7 mouse cellular contexts compared by ENCODE assay signal in the genomic region with DNA sequence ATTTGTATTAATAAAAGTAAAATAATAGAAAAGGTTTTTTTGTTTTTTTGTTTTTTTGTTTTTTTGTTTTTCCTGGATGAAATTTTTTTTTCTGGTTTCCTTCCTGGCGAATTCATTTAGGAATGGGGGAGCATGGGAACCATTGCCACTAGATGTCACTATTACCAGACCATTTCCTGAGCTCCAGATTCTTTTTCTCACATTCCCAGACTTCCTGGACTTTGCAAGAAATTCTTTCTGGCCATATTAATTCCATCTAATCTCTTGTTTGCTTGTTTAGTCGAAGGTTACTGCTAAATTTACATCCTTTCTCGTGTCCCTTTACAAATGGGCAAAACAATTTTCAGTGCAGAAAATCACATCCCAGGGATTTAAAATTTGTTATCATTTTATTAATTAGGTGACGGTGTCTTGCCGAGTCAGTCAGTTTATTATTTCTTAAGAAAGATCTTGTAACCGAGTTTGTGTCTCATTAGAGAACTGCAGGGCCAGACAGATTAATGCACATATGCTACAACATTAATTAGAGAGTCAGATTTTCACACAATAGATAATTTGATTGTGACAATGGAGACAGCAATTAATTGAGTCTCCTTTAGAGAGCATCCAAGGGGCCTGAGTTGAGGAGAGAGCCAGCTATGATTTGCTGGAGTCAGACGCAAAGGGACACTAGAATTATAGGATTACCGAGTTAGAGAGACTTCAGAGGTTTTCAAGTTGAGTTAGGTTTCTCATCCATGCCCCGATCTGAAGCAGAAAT.
DNase-seq lines count a peak whose midpoint lies in the region; ATAC-seq lines count a peak whose summit lies in the region.

No protein-coding gene starts in this region.

- H3K4me3 ChIP-seq in kidney, embryonic 16.5 days (ENCODE audit: low read length) = no peak overlapping the region
- no peak overlapping the region for H3K4me3 ChIP-seq in hindbrain, embryonic 15.5 days

- no peak overlapping the region for H3K4me2 ChIP-seq in kidney, embryonic 16.5 days (replicated peaks; ENCODE audit: low read depth, low read length)
- H3K4me2 ChIP-seq in hindbrain, embryonic 15.5 days = 0 out of 2 replicates have a peak overlapping the region, but pooled peaks have one; percentile 22

- H3K4me1 ChIP-seq in kidney, embryonic 16.5 days (ENCODE audit: insufficient read depth, low read length) = no peaks in the 10 kb centered on the region
- H3K4me1 ChIP-seq in hindbrain, embryonic 15.5 days (replicated peaks) = no peaks in the 10 kb centered on the region

- no peak overlapping the region for H3K27ac ChIP-seq in kidney, embryonic 16.5 days (ENCODE audit: low read length)
- H3K27ac ChIP-seq in hindbrain, embryonic 15.5 days (replicated peaks) = no peak overlapping the region

- no peak for ATAC-seq in kidney, embryonic 16.5 days (ENCODE audit: low FRiP score, low TSS enrichment)
- no peak for ATAC-seq in hindbrain, embryonic 15.5 days (ENCODE audit: low FRiP score, low read depth)

- no peak overlapping the region for H3K9ac ChIP-seq in kidney, embryonic 16.5 days (replicated peaks; ENCODE audit: low read length)
- H3K9ac ChIP-seq in hindbrain, embryonic 15.5 days = no peak overlapping the region

- intact Hi-C loops in left cerebral cortex, postnatal 4 days (cut with DNase I) = no loop called here

- no peaks in the 10 kb centered on the region for H3K9me3 ChIP-seq in kidney, embryonic 16.5 days (ENCODE audit: low read length)
- H3K9me3 ChIP-seq in hindbrain, embryonic 15.5 days = no peaks in the 10 kb centered on the region

- no peaks in the 10 kb centered on the region for H3K36me3 ChIP-seq in kidney, embryonic 16.5 days (ENCODE audit: insufficient read depth, low read length)
- no peaks in the 10 kb centered on the region for H3K36me3 ChIP-seq in hindbrain, embryonic 15.5 days

- no peaks in the 10 kb centered on the region for H3K27me3 ChIP-seq in kidney, embryonic 16.5 days (ENCODE audit: insufficient read depth, low read length)
- H3K27me3 ChIP-seq in hindbrain, embryonic 15.5 days = no peaks in the 10 kb centered on the region

- 41% methylated on average over 9 of the region's 9 CpGs for WGBS in kidney, embryonic 16.5 days
- WGBS in hindbrain, embryonic 15.5 days = 32% methylated on average over 9 of the region's 9 CpGs

- peak; percentile 11 for DNase-seq in kidney, postnatal 10 days
- peak; percentile 49 for DNase-seq in Muller cell, postnatal 12 days (ENCODE audit: inconsistent ontology term)
- DNase-seq in adipocyte (ENCODE audit: low spot score) = peak; percentile 21
- no peak for DNase-seq in left cerebral cortex, postnatal 4 days
- DNase-seq in heart, adult 9 months (ENCODE audit: low spot score in 2 of 2) = no peak

Comparison
In these comparisons a context has a peak if more than half of its experiments do, and no peak if none do; other contexts are left out.
1. DNase-seq: peak in kidney, postnatal 10 days (single experiment), Muller cell, postnatal 12 days (single experiment) and adipocyte (single experiment); none in left cerebral cortex, postnatal 4 days (single experiment) and heart, adult 9 months (0 of 2).